Mouse (Mus musculus) hindbrain, embryonic 14.5 days (tissue): ENCODE data around the gene 9530077C05Rik. TPM values are rescaled to one million over a fixed set of nuclear protein-coding genes. Genes with fewer than 3 reads are reported as not detected.
A peak's percentile ranks its signal among the peaks of the same experiment; 100 is the strongest.

Source experiments
- ATAC-seq: fragments of 200-750 bp; cut with Nextera tagmentation; 2 replicates; pipeline ENCODE4 v1.8.0; 2017; ENCODE audit warnings: moderate number of reproducible peaks, mild to moderate bottlenecking, moderate TSS enrichment, moderate library complexity; ENCODE audit not compliant: low FRiP score
- DNase-seq: peaks from one replicate; pipeline ENCODE4 v3.0.0-alpha.2; 2015; ENCODE audit warnings: low spot score
- H3K27ac ChIP-seq: fragments of 300-500 bp; sonication (generic); 2 replicates; pipeline ENCODE4 v1.5.1; 2014; ENCODE audit warnings: mild to moderate bottlenecking, moderate library complexity
- H3K27me3 ChIP-seq: fragments of 300-500 bp; sonication (generic); 2 replicates; pipeline ENCODE4 v1.6.1; 2014; ENCODE audit warnings: mild to moderate bottlenecking, low read length, mixed read lengths; ENCODE audit not compliant: control insufficient read depth, insufficient read depth
- H3K36me3 ChIP-seq: fragments of 300-500 bp; sonication (generic); replicated peaks from 2 replicates; pipeline ENCODE4 v1.6.1; 2014; ENCODE audit not compliant: control insufficient read depth, insufficient read depth
- H3K4me1 ChIP-seq: fragments of 300-500 bp; sonication (generic); replicated peaks from 2 replicates; pipeline ENCODE4 v1.6.1; 2014; ENCODE audit warnings: antibody characterized with exemption, low read length, mixed read lengths; ENCODE audit not compliant: control insufficient read depth, insufficient read depth
- H3K4me2 ChIP-seq: fragments of 300-500 bp; sonication (generic); replicated peaks from 2 replicates; pipeline ENCODE4 v1.6.1; 2014; ENCODE audit warnings: mild to moderate bottlenecking, moderate library complexity
- H3K4me3 ChIP-seq: fragments of 300-500 bp; sonication (generic); replicated peaks from 2 replicates; pipeline ENCODE4 v1.5.1; 2014; ENCODE audit warnings: mild to moderate bottlenecking, low read length
- H3K9ac ChIP-seq: fragments of 300-500 bp; sonication (generic); 2 replicates; pipeline ENCODE4 v1.6.1; 2014
- H3K9me3 ChIP-seq: fragments of 300-500 bp; sonication (generic); 2 replicates; pipeline ENCODE4 v1.6.1; 2016; ENCODE audit warnings: low read length; ENCODE audit not compliant: control insufficient read depth
- WGBS: fragments of 180-500 bp; shearing (Covaris S2); extraction: QIAGEN DNeasy Blood & Tissue Kit; methylation state at CpG from one replicate; pipeline ENCODE4 v1.1.7; 2014; 5-methylcytosine and 5-hydroxymethylcytosine counted together
- polyA plus RNA-seq: library from polyadenylated mRNA; unstranded; fragments of >200 nt; fragmentation: Nextera tagmentation; extraction: Ambion mirVana; gene quantifications from 2 replicates; pipeline ENCODE4 v1.2.1, GENCODE M21; 2014

The 9530077C05Rik gene
- polyA plus RNA-seq, result 11.8 and 14.9 TPM in 2 replicates

- peak; percentile 99 for ATAC-seq
- Histone ChIP-seq H3K4me2 (peak within 1 kb of the TSS; percentile 67), H3K4me1 (no peaks in the 10 kb centered on the region), H3K27ac (peak within 1 kb of the TSS; percentile 82), H3K27me3 (no peaks in the 10 kb centered on the region), H3K4me3 (peak within 1 kb of the TSS; percentile 47), H3K36me3 (no peaks in the 10 kb centered on the region), H3K9me3 (no peaks in the 10 kb centered on the region), H3K9ac (peak within 1 kb of the TSS; percentile 79)
- peak; percentile 96 for DNase-seq
- 1% methylated on average over 43 of the region's 43 CpGs for WGBS
Observed at GRCm38 (mm10) chr9:22411002-22411857, at the start of gene 9530077C05Rik. TSS of gene 9530077C05Rik (plus strand) at chr9:22411513.

- Histone ChIP-seq H3K4me2 (no peak overlapping the region), H3K27ac (no peak overlapping the region), H3K9ac (no peak overlapping the region), H3K4me3 (no peak overlapping the region), H3K36me3 (peaks cover 3% of the 10 kb centered on the region; the same call in 1 of the 2 replicates), H3K27me3 (no peaks in the 10 kb centered on the region), H3K4me1 (no peaks in the 10 kb centered on the region), H3K9me3 (no peaks in the 10 kb centered on the region)
- DNase-seq, result no peak
- ATAC-seq, result no peak
- 100% methylated on average over 2 of the region's 2 CpGs for WGBS
Observed at GRCm38 (mm10) chr9:22366221-22366620, 45.1 kb upstream of the 9530077C05Rik start.

GRCm38 (mm10) chr9:22366621-22367020 lies 44.7 kb upstream of the 9530077C05Rik start:
- H3K9me3 ChIP-seq, result no peaks in the 10 kb centered on the region
- 98% methylated on average over 10 of the region's 10 CpGs for WGBS
- no peak overlapping the region for H3K4me2 ChIP-seq
- H3K27ac ChIP-seq, result no peak overlapping the region
- DNase-seq, result no peak
- no peak overlapping the region for H3K4me3 ChIP-seq
- ATAC-seq, result no peak
- H3K36me3 ChIP-seq, result peaks cover 3% of the 10 kb centered on the region; the same call in 1 of the 2 replicates
- H3K27me3 ChIP-seq, result no peaks in the 10 kb centered on the region
- no peaks in the 10 kb centered on the region for H3K4me1 ChIP-seq
- no peak overlapping the region for H3K9ac ChIP-seq

- Histone ChIP-seq H3K9me3 (no peaks in the 10 kb centered on the region), H3K27me3 (no peaks in the 10 kb centered on the region), H3K4me3 (no peak overlapping the region), H3K9ac (no peak overlapping the region), H3K4me1 (no peaks in the 10 kb centered on the region), H3K36me3 (no peaks in the 10 kb centered on the region; the same call in 1 of the 2 replicates), H3K4me2 (no peak overlapping the region), H3K27ac (no peak overlapping the region)
- DNase-seq, result no peak
- WGBS, result 81% methylated on average over 6 of the region's 6 CpGs
- ATAC-seq, result no peak; the same call in 1 of the 2 replicates
Observed at GRCm38 (mm10) chr9:22368030-22368429, 43.3 kb upstream of the 9530077C05Rik start.

- Histone ChIP-seq H3K27ac (no peak overlapping the region), H3K4me3 (no peak overlapping the region), H3K9ac (no peak overlapping the region), H3K36me3 (no peaks in the 10 kb centered on the region; the same call in 1 of the 2 replicates), H3K4me1 (no peaks in the 10 kb centered on the region), H3K4me2 (no peak overlapping the region), H3K27me3 (no peaks in the 10 kb centered on the region), H3K9me3 (no peaks in the 10 kb centered on the region)
- no peak for DNase-seq
- ATAC-seq, result no peak
- 96% methylated on average over 4 of the region's 4 CpGs for WGBS
Observed at GRCm38 (mm10) chr9:22372760-22373159, 38.6 kb upstream of the 9530077C05Rik start.

- Histone ChIP-seq H3K4me1 (no peaks in the 10 kb centered on the region), H3K27ac (no peak overlapping the region), H3K9ac (no peak overlapping the region), H3K4me2 (no peak overlapping the region), H3K9me3 (no peaks in the 10 kb centered on the region), H3K36me3 (0 out of 2 replicates have a peak, but pooled peaks cover 8% of the 10 kb centered on the region), H3K4me3 (no peak overlapping the region), H3K27me3 (no peaks in the 10 kb centered on the region)
- ATAC-seq, result no peak
- 78% methylated on average over 5 of the region's 5 CpGs for whole genome bisulfite sequencing
- DNase-seq, result no peak
Observed at GRCm38 (mm10) chr9:22376086-22376485, 35.2 kb upstream of the 9530077C05Rik start.

GRCm38 (mm10) chr9:22385890-22386289 lies 25.4 kb upstream of the 9530077C05Rik start:
- Histone ChIP-seq H3K27ac (no peak overlapping the region), H3K4me1 (peaks cover 4% of the 10 kb centered on the region; the same call in 1 of the 2 replicates), H3K4me2 (no peak overlapping the region), H3K9ac (no peak overlapping the region), H3K27me3 (no peaks in the 10 kb centered on the region), H3K9me3 (no peaks in the 10 kb centered on the region), H3K4me3 (no peak overlapping the region), H3K36me3 (no peaks in the 10 kb centered on the region)
- ATAC-seq (no peak), DNase-seq (no peak)
- 84% methylated on average over 2 of the region's 2 CpGs for WGBS

- H3K4me2 ChIP-seq, result peak overlapping the region; percentile 86
- H3K4me1 ChIP-seq, result peaks cover 4% of the 10 kb centered on the region; the same call in 1 of the 2 replicates
- no peak overlapping the region for H3K27ac ChIP-seq
- no peaks in the 10 kb centered on the region for H3K9me3 ChIP-seq
- ATAC-seq (no peak), DNase-seq (no peak)
- peak overlapping the region; percentile 60 for H3K4me3 ChIP-seq
- H3K27me3 ChIP-seq, result no peaks in the 10 kb centered on the region
- 23% methylated on average over 6 of the region's 6 CpGs for WGBS
- peak overlapping the region; percentile 90 for H3K9ac ChIP-seq
- H3K36me3 ChIP-seq, result no peaks in the 10 kb centered on the region
Observed at GRCm38 (mm10) chr9:22387901-22388300, 23.4 kb upstream of the 9530077C05Rik start.

- H3K36me3 ChIP-seq, result no peaks in the 10 kb centered on the region
- ATAC-seq (no peak; the same call in 1 of the 2 replicates), DNase-seq (peak; percentile 60)
- WGBS, result under 1% methylated on average over 41 of the region's 41 CpGs
- peak overlapping the region; percentile 62 for H3K27ac ChIP-seq
- peaks cover 4% of the 10 kb centered on the region; the same call in 1 of the 2 replicates for H3K4me1 ChIP-seq
- H3K4me3 ChIP-seq, result peak overlapping the region; percentile 60
- no peaks in the 10 kb centered on the region for H3K9me3 ChIP-seq
- no peaks in the 10 kb centered on the region for H3K27me3 ChIP-seq
- peak overlapping the region; percentile 86 for H3K4me2 ChIP-seq
- peak overlapping the region; percentile 90 for H3K9ac ChIP-seq
Observed at GRCm38 (mm10) chr9:22388401-22388980, 22.8 kb upstream of the 9530077C05Rik start.
